Mouse (Mus musculus): ENCODE measurements at regions not wholly inside any gene's neighbourhood (a gene's known extent, or its start where the extent isn't known, plus 50 kb on each side); places are given as distances from the start of the nearest gene placed in this dataset.
A peak's percentile ranks its signal among the peaks of the same experiment; 100 is the strongest.
"Not testable (repeated sequence)": the region's sequence is repeated elsewhere in the genome, so short reads cannot be mapped to it uniquely, and the experiment has no call there.

GRCm38 (mm10) chr7:62179387-62179786 lies 167.0 kb upstream of the Ndn start:
- DNase-seq (ENCODE audit: low spot score in 2 of 2) = no peak

DNA sequence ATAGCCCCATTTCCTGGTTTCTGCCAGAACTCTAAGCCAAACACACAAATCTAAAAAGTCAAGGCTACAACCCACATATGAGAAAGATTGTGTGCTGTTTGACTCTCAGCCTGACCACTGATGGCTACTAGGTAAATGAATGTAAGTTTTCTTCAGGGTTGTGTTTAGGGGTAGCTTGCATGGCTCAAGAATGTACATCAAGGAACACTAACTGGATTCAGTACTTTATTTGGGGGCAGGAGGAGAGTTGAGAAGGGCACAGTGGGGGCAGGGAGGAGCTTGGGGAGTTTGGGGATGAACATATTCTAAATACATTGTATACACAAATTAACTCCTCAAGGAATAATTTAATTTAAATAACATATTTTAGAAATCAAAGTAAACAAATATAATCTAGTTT lies 137.8 kb upstream of the Ndn start:
- no peak for DNase-seq (ENCODE audit: low spot score in 2 of 2)

GRCm38 (mm10) chr7:62209117-62209700 lies 137.2 kb upstream of the Ndn start:
- peak; percentile 17 to 30 for DNase-seq (ENCODE audit: low spot score in 2 of 2)

- DNase-seq (ENCODE audit: low spot score in 2 of 2) = no peak
Measured at GRCm38 (mm10) chr7:62225184-62225583, 121.2 kb upstream of the Ndn start.

GRCm38 (mm10) chr7:62227727-62228126 lies 118.6 kb upstream of the Ndn start:
- DNase-seq (ENCODE audit: low spot score in 2 of 2) = no peak

- DNase-seq (ENCODE audit: low spot score in 2 of 2) = no peak
Measured at GRCm38 (mm10) chr7:62230713-62231112, 115.7 kb upstream of the Ndn start.

DNA sequence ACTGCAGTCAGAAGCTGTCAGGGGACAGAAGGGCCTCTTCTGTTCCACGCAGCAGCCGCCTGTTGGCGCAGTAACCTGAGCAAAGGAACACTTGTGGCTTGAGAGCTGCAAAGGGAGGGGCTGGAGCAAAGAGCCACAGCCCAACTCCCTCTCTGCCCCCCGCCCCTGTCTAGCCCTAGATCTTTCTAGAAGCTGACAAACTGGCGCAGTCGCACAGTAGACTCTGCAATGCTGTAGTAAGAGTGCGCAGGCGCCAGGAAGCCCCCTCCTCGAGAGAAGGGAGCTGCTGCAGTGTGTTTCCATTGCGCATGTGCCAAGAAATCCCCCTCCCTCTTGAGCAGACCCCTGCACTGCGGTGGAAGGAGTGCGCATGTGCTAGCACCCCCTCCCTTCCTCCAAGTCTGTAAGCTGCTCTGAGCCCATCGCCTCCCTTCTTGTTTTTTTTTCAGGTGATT lies 115.2 kb upstream of the Ndn start:
- DNase-seq (ENCODE audit: low spot score in 2 of 2) = no peak

DNA sequence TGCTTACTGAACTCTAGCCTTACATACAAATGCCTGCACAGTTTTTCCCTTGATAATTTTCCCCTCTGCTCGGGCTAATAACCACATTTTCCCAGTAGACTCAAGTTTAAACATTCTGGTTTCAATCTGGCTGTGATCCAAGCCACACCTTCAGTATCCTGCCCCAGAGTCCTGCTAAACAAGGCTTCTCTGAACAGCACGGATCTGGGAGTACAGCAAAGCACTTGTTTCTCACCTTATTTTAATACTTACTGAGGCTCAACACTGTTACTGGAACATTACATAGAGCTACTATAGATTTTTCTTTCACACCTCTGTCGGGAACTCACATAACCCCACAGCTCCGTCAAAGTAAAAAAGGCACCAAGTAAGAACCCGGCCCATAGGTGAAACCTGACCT lies 114.3 kb upstream of the Ndn start:
- DNase-seq (ENCODE audit: low spot score in 2 of 2) = no peak

DNA sequence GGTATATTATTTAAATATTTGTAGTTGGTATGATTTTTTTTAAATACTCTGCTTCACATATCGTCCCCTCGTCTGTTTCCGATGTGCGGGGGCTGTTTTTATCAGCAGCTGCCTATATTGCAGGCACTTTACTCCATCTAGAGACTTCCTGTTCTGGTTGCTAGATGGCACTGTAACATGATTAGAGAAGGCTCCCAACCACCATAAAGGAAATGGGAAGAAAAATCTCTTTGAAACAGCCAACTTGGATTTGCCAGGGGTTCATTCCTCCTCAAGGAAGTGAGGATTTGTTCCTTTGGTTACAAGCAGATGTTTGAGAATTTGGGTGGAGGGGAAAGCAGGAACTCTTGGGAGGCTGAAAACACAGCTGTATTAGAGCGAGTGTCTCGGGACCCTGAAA lies 112.3 kb upstream of the Ndn start:
- no peak for DNase-seq (ENCODE audit: low spot score in 2 of 2)

DNA sequence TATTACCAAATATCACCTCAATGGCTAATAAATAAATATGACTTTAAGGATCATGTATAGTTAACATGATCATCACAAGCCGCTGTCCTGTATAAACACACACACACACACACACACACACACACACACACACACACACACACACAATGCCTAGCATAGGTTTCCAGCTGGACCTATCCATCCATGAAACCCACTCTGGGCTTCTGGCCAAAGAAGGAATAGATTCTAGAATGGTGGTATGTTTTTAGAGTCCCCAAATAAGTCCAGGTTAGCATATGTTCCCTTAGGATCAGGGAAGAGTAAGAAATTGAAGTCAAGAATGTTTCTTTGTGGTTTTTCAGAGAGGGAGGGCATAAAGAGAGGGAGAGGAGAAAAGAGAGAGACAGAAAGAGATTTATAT lies 110.6 kb upstream of the Ndn start:
- DNase-seq (ENCODE audit: low spot score in 2 of 2) = no peak

- DNase-seq (ENCODE audit: low spot score in 2 of 2) = no peak
Measured at GRCm38 (mm10) chr7:62261688-62262114, 84.7 kb upstream of the Ndn start.

- not testable (repeated sequence) for DNase-seq (ENCODE audit: low spot score in 2 of 2)
Measured at GRCm38 (mm10) chr7:62262174-62262573, 84.2 kb upstream of the Ndn start.

DNA sequence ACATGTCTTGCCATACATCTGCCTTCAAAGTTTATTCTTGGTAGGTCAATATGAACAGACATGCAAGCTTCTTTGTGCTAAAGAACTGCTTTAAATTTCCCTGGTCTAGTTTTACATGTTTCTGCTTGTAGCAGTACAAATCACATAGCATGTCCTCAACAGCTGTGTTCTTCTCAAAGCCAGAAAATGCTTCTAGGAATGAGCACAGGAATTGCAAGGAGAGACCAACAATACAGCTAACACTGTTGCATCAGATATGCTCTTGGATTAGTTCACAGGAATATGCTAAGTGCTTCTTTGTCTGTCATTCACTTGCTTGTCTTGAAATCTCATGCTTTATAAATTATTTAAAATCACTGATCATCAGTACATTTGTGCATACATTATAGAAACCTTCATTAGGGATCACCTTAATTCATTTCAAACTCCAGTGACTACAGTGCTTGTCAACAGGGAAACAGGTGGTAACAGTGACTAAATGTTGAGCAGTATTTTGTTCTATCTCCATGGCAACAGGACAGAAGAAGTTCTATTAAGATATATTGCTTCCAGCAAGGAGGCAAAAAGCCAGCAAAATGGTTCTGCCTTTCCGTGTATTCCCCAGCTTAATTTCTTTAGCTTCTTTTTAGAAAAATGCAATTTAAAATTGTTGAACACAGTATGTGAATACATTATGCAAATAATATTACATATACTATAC lies 77.1 kb upstream of the Ndn start:
- no peak for DNase-seq (ENCODE audit: low spot score in 2 of 2)

DNA sequence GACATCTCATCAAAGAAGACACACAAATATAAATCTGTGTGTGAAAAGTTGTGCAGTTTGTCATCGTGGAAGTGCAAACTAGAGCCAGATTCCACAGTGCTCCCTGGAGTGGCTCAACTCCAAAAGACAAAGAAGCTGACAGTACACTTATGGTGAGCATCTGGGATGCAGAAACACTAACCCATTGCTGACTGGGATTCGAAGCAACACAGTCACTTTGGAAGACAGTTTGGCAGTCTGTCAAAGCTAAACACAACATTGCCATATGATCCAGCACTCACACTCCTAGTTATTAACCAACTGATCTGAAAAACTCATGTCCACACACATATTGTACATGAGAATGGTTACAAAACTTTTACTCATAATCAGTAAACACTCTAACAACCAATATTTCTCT lies 70.2 kb upstream of the Ndn start:
- DNase-seq (ENCODE audit: low spot score in 2 of 2) = no peak

GRCm38 (mm10) chr7:62278492-62278891 lies 67.9 kb upstream of the Ndn start:
- DNase-seq (ENCODE audit: low spot score in 2 of 2) = no peak

GRCm38 (mm10) chr7:62279022-62279421 lies 67.3 kb upstream of the Ndn start:
- DNase-seq (ENCODE audit: low spot score in 2 of 2) = no peak

Measured in left cerebral cortex, adult 8-10 months (tissue).